22 mouse cellular contexts compared by ENCODE assay signal in genomic region chr5:67098051-67098732, GRCm38 (mm10). TPM values are rescaled to one million over a fixed set of nuclear protein-coding genes. Genes with fewer than 3 reads are reported as not detected.
DNase-seq lines count a peak whose midpoint lies in the region; ATAC-seq and TF ChIP-seq lines count a peak whose summit lies in the region.
"Had no signal": no experiment of that assay in that cellular context is flagged by ENCODE, and none has a peak within 500 bp of the region (broad histone marks: within the 10 kb centered on the region; RNA-seq: fewer than 3 reads in every experiment).

No protein-coding gene starts in this region.

- no peaks in the 10 kb centered on the region for H3K36me3 ChIP-seq in forebrain, postnatal 0 days (ENCODE audit: insufficient read depth)
- no peaks in the 10 kb centered on the region for H3K36me3 ChIP-seq in forebrain, embryonic 16.5 days (ENCODE audit: control insufficient read depth, insufficient read depth)
- H3K36me3 ChIP-seq in hindbrain, embryonic 12.5 days, result no peaks in the 10 kb centered on the region
- no peaks in the 10 kb centered on the region for H3K36me3 ChIP-seq in intestine, embryonic 16.5 days (ENCODE audit: control insufficient read depth, insufficient read depth, low read length)
- H3K36me3 ChIP-seq: embryonic facial prominence, embryonic 13.5 days; limb, embryonic 12.5 days; liver, embryonic 13.5 days; neural tube, embryonic 12.5 days had no signal

- 3% methylated on average over 23 of the region's 23 CpGs for WGBS in forebrain, postnatal 0 days
- under 1% methylated on average over 23 of the region's 23 CpGs for WGBS in forebrain, embryonic 16.5 days
- 2% methylated on average over 23 of the region's 23 CpGs for WGBS in hindbrain, embryonic 12.5 days
- WGBS in intestine, embryonic 16.5 days, result 2% methylated on average over 23 of the region's 23 CpGs

- no peaks in the 10 kb centered on the region for H3K9me3 ChIP-seq in forebrain, postnatal 0 days (ENCODE audit: low read length)
- H3K9me3 ChIP-seq in forebrain, embryonic 16.5 days (ENCODE audit: control insufficient read depth, low read length), result no peaks in the 10 kb centered on the region
- H3K9me3 ChIP-seq in hindbrain, embryonic 12.5 days (replicated peaks), result no peaks in the 10 kb centered on the region
- H3K9me3 ChIP-seq in intestine, embryonic 16.5 days (ENCODE audit: control insufficient read depth, low read length), result no peaks in the 10 kb centered on the region
- H3K9me3 ChIP-seq: embryonic facial prominence, embryonic 13.5 days; limb, embryonic 12.5 days; liver, embryonic 13.5 days; neural tube, embryonic 12.5 days had no signal

- no peak overlapping the region for H3K27ac ChIP-seq in forebrain, postnatal 0 days (ENCODE audit: low read depth, low read length)
- no peak overlapping the region for H3K27ac ChIP-seq in forebrain, embryonic 16.5 days (ENCODE audit: low read length)
- H3K27ac ChIP-seq in hindbrain, embryonic 12.5 days, result peak overlapping the region; percentile 75
- peak overlapping the region; percentile 51 for H3K27ac ChIP-seq in intestine, embryonic 16.5 days (ENCODE audit: low read length)
- H3K27ac ChIP-seq: embryonic facial prominence, embryonic 13.5 days; limb, embryonic 12.5 days; liver, embryonic 13.5 days; neural tube, embryonic 12.5 days had no signal

- no peak overlapping the region for H3K4me3 ChIP-seq in forebrain, postnatal 0 days (ENCODE audit: low read depth, low read length)
- H3K4me3 ChIP-seq in forebrain, embryonic 16.5 days (replicated peaks; ENCODE audit: low read length), result no peak overlapping the region
- H3K4me3 ChIP-seq in hindbrain, embryonic 12.5 days, result peak overlapping the region; percentile 26
- H3K4me3 ChIP-seq in intestine, embryonic 16.5 days (ENCODE audit: low read length), result peak overlapping the region; percentile 4
- H3K4me3 ChIP-seq: embryonic facial prominence, embryonic 13.5 days; limb, embryonic 12.5 days; liver, embryonic 13.5 days; megakaryocyte, embryonic 14.5 days; neural tube, embryonic 12.5 days had no signal

- no peak for TF ChIP-seq POLR2A in brain, embryonic 14.5 days (IDR thresholded peaks at IDR 0.05; ENCODE audit: borderline replicate concordance, extremely low read depth, insufficient read depth, insufficient read length, poor library complexity, severe bottlenecking)

- peaks cover 79% of the 10 kb centered on the region for H3K27me3 ChIP-seq in forebrain, postnatal 0 days (ENCODE audit: insufficient read depth, low read length)
- H3K27me3 ChIP-seq in forebrain, embryonic 16.5 days (replicated peaks; ENCODE audit: control insufficient read depth, insufficient read depth, low read length), result peaks cover 71% of the 10 kb centered on the region
- H3K27me3 ChIP-seq in hindbrain, embryonic 12.5 days, result peaks cover 91% of the 10 kb centered on the region
- peaks cover 75% of the 10 kb centered on the region for H3K27me3 ChIP-seq in intestine, embryonic 16.5 days (replicated peaks; ENCODE audit: control insufficient read depth, insufficient read depth, low read length)

- ATAC-seq in forebrain, postnatal 0 days, result no peak
- ATAC-seq in forebrain, embryonic 16.5 days, result no peak
- ATAC-seq in hindbrain, embryonic 12.5 days (ENCODE audit: low FRiP score), result no peak
- no peak for ATAC-seq in intestine, embryonic 16.5 days
- ATAC-seq: activated CD4-positive, CD25-positive, alpha-beta regulatory T cell, adult 4 months had no signal

- H3K4me2 ChIP-seq in forebrain, postnatal 0 days (ENCODE audit: low read depth), result no peak overlapping the region
- no peak overlapping the region for H3K4me2 ChIP-seq in forebrain, embryonic 16.5 days (ENCODE audit: low read length)
- no peak overlapping the region for H3K4me2 ChIP-seq in hindbrain, embryonic 12.5 days (replicated peaks)
- no peak overlapping the region for H3K4me2 ChIP-seq in intestine, embryonic 16.5 days (ENCODE audit: low read depth, low read length)
- H3K4me2 ChIP-seq: embryonic facial prominence, embryonic 13.5 days; limb, embryonic 12.5 days; liver, embryonic 13.5 days; neural tube, embryonic 12.5 days had no signal

- H3K4me1 ChIP-seq in forebrain, postnatal 0 days (ENCODE audit: insufficient read depth), result no peaks in the 10 kb centered on the region
- H3K4me1 ChIP-seq in forebrain, embryonic 16.5 days (replicated peaks; ENCODE audit: control insufficient read depth, insufficient read depth, low read length), result peaks cover 7% of the 10 kb centered on the region
- peaks cover 8% of the 10 kb centered on the region for H3K4me1 ChIP-seq in hindbrain, embryonic 12.5 days
- H3K4me1 ChIP-seq in intestine, embryonic 16.5 days (ENCODE audit: control insufficient read depth, insufficient read depth, low read length), result peaks cover 6% of the 10 kb centered on the region; the same call in 1 of the 2 replicates

- TF ChIP-seq CTCF in forebrain, postnatal 0 days (IDR thresholded peaks at IDR 0.05; ENCODE audit: low read depth), result no peak
- TF ChIP-seq CTCF in brain, embryonic 14.5 days (IDR thresholded peaks at IDR 0.05; ENCODE audit: borderline replicate concordance, extremely low read depth, insufficient read depth, insufficient read length), result no peak

- no peak overlapping the region for H3K9ac ChIP-seq in forebrain, postnatal 0 days
- no peak overlapping the region for H3K9ac ChIP-seq in forebrain, embryonic 16.5 days (replicated peaks; ENCODE audit: low read depth, low read length)
- H3K9ac ChIP-seq in hindbrain, embryonic 12.5 days, result 0 out of 2 replicates have a peak overlapping the region, but pooled peaks have one; percentile 23
- H3K9ac ChIP-seq in intestine, embryonic 16.5 days (ENCODE audit: low read depth, low read length), result 0 out of 2 replicates have a peak overlapping the region, but pooled peaks have one; percentile 0
- H3K9ac ChIP-seq: embryonic facial prominence, embryonic 13.5 days; limb, embryonic 12.5 days; liver, embryonic 13.5 days; neural tube, embryonic 12.5 days had no signal

- DNase-seq in forebrain, postnatal 0 days, result peak; percentile 70
- peak; percentile 49 for DNase-seq in brain, embryonic 14.5 days (ENCODE audit: low read depth)
- DNase-seq in cerebellum, postnatal 10 days, result no peak
- DNase-seq in gastrocnemius, adult 8-10 months (ENCODE audit: low spot score in 2 of 2), result no peak
- DNase-seq in layer of hippocampus, adult 11-12 months (ENCODE audit: low spot score), result no peak
- DNase-seq: adrenal gland, postnatal 25 days; cerebellum, adult 9-11 months; gastrocnemius, postnatal 10 days; kidney, postnatal 25 days; layer of hippocampus, adult 9-11 months; liver, embryonic 13.5 days had no signal

RNA-seq across cellular contexts. Expression of gene Phox2b, which starts 0.9 kb away (rescaled TPM):
- not detected in 2 replicates for total RNA-seq in forebrain, postnatal 0 days (2014; rRNA removed)
- polyA plus RNA-seq in forebrain, postnatal 0 days (2015; fragmentation: Nextera tagmentation; extraction: Ambion mirVana), result not detected in 2 replicates
- polyA plus RNA-seq in forebrain, embryonic 16.5 days (2015; fragmentation: Nextera tagmentation; extraction: Ambion mirVana), result not detected in 2 replicates
- polyA plus RNA-seq in brain, embryonic 14.5 days (2012; rRNA removed), result 4.6 and 16.8 TPM in 2 replicates
- polyA plus RNA-seq in hindbrain, embryonic 12.5 days (2016; fragmentation: Nextera tagmentation; extraction: Ambion mirVana), result 43.5 and 50.2 TPM in 2 replicates
- 13.8 and 15.9 TPM in 2 replicates for polyA plus RNA-seq in intestine, embryonic 16.5 days (2015; fragmentation: Nextera tagmentation; extraction: Ambion mirVana)
- not detected for total RNA-seq in gastrocnemius, adult 8-10 months (2022)
- total RNA-seq: gastrocnemius, postnatal 10 days; heart, adult 8-10 months; monocyte, adult 5-6 weeks had no signal
- polyA plus RNA-seq: heart, postnatal 0 days had no signal

Comparison
In these comparisons a context has a peak if more than half of its experiments do, and no peak if none do; other contexts are left out.
1. DNase-seq: peak in forebrain, postnatal 0 days (single experiment) and brain, embryonic 14.5 days (single experiment); none in cerebellum, postnatal 10 days (0 of 2), gastrocnemius, adult 8-10 months (0 of 2) and layer of hippocampus, adult 11-12 months (single experiment).
2. H3K27ac ChIP-seq: peak in hindbrain, embryonic 12.5 days (single experiment) and intestine, embryonic 16.5 days (single experiment); none in forebrain, postnatal 0 days (single experiment) and forebrain, embryonic 16.5 days (single experiment).
3. H3K4me3 ChIP-seq: peak in hindbrain, embryonic 12.5 days (single experiment) and intestine, embryonic 16.5 days (single experiment); none in forebrain, postnatal 0 days (single experiment) and forebrain, embryonic 16.5 days (single experiment).
4. H3K9ac ChIP-seq: peak in hindbrain, embryonic 12.5 days (single experiment) and intestine, embryonic 16.5 days (single experiment); none in forebrain, postnatal 0 days (single experiment) and forebrain, embryonic 16.5 days (single experiment).